Mouse (Mus musculus): ENCODE measurements around the gene Wdr63.

- TF ChIP-seq CTCF (IDR thresholded peaks at IDR 0.05), result no peak
- TF ChIP-seq EP300 (IDR thresholded peaks at IDR 0.05; ENCODE audit: insufficient read depth, low read depth, low read length), result no peak
Measured at GRCm38 (mm10) chr3:146080241-146080640, 27.7 kb downstream of the Wdr63 start.

Data from heart, adult 2 months (tissue).